Mouse (Mus musculus): ENCODE measurements around the gene Vmn1r209.
"Not testable (repeated sequence)": the region's sequence is repeated elsewhere in the genome, so short reads cannot be mapped to it uniquely, and the experiment has no call there.

Vmn1r209 gene

GRCm38 (mm10) chr13:22809582-22809981, at the start of gene Vmn1r209:
Gene Vmn1r209 (minus strand): TSS chr13:22809682.
- not testable (repeated sequence) for DNase-seq (ENCODE audit: low read depth, low spot score)

- no peak for DNase-seq (ENCODE audit: low read depth, low spot score)
These were observed 48.0 kb upstream of the Vmn1r209 start, which contains the start of gene Vmn1r211 for GRCm38 (mm10) chr13:22857461-22857860. Gene Vmn1r211 (minus strand): TSS chr13:22857561.

- no peak for DNase-seq (ENCODE audit: low read depth, low spot score)
These were observed 45.3 kb upstream of the Vmn1r209 start for GRCm38 (mm10) chr13:22854760-22855159.

DNA sequence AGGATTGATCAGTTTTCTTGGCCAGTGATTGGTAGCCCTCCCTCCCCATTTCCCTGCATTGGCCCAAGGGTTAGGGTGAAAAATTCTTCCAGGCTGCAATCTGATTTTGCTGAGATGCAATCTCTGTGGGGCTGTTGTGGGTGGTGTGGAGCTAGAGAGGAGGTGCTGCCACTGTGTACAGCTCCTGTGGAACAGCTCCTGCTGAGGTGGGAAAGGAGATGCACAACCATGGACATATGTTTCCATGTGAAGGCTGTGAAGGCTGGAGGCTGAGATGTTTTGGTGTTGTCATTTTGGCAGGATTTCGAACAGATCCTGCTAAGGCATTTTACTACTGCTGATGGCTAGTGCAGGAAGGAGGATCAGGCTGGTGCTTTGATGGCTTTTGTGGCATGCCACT, 37.3 kb upstream of the Vmn1r209 start:
- no peak for DNase-seq (ENCODE audit: low read depth, low spot score)

- DNase-seq (ENCODE audit: low read depth, low spot score): not testable (repeated sequence)
These were observed 34.8 kb upstream of the Vmn1r209 start for GRCm38 (mm10) chr13:22844304-22844703.

- DNase-seq (ENCODE audit: low read depth, low spot score): no peak
These were observed 21.8 kb upstream of the Vmn1r209 start, which contains the start of gene Vmn1r210 for GRCm38 (mm10) chr13:22831248-22831647. Gene Vmn1r210 (minus strand): TSS chr13:22831348.

DNA sequence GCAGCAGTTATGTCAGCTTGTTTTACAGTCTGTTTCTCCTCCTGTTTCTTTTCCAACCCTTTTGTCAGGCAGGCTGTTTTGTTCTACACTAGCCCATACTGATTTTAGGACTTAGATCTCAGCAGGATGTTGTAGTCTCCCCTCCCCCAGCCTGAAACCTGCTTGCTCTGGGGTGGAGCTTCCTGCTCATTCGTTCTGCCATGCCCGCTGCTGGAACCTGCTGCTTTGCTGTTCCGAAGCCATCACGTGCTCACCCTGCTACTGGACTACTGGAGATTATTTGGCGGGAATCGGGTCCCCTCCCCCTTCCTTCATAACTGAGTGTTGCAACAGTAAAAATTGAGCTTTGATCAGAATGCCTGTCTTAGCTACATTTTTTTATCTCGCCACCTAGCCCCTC, 19.9 kb upstream of the Vmn1r209 start:
- DNase-seq (ENCODE audit: low read depth, low spot score): not testable (repeated sequence)

GRCm38 (mm10) chr13:22821601-22822000, 12.1 kb upstream of the Vmn1r209 start:
- DNase-seq (ENCODE audit: low read depth, low spot score): not testable (repeated sequence)

DNA sequence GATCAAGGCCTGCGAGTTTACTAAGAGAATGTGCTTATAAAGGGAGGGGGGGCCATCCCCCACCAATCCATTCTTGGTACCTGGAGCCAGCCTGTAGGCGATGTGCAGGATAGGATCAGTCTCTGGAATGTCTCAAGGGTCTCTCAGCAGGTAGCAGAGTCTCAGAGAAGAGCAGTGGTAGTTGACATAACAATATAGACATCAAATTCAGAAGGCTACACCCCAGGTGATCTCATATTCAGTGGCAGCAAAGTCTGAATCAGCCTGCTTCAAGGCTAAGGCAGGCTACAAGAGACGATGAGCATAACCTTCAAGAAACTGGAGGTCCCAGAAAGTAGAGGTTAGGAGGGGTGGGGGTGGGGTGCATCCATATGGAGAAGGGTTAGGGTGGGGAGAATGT, 21.4 kb downstream of the Vmn1r209 start:
- not testable (repeated sequence) for DNase-seq (ENCODE audit: low read depth, low spot score)

DNA sequence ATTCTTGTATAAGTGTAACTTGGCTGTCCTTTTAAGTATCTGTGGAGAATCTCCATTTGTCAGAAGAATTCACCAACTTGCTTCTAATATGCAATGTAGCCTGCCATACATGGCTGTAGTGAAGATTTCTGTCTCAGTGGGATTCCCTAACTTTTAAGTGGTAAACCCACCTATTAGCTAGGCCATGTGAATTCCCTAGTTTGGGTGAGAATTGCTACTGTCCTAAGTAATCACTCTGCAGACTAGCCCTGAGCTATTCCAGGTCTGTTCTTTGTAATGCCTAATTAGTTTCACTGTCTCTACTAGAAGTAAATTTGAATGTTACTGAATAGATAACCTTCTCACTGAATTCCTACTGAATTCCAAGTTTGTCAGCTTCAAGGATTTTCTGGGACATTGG, 25.3 kb downstream of the Vmn1r209 start:
- DNase-seq (ENCODE audit: low read depth, low spot score): not testable (repeated sequence)

GRCm38 (mm10) chr13:22777300-22777699, 32.2 kb downstream of the Vmn1r209 start, which contains the start of gene Vmn1r208:
Gene Vmn1r208 (minus strand): TSS chr13:22777400.
- not testable (repeated sequence) for DNase-seq (ENCODE audit: low read depth, low spot score)

DNA sequence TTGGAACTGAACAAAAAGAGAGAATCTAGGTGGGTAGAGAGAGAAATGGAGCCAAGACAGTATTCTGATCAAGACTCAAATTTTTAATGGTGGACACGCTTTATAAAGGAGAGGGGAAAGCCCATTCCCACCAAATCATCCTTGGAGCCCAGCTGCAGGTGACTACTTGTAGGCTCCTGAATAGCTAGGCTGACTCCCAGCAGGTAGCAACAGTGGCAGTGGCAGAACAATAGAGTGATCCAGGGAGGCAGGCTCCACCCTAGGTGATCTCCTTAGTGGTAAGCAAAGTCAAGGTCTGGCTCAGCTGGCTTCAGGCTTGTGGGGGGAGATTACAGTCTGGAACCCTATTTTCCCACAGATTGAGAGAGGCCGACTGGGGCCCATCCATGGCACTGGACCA, 37.9 kb downstream of the Vmn1r209 start:
- not testable (repeated sequence) for DNase-seq (ENCODE audit: low read depth, low spot score)

Measured in embryo, embryonic 11.5 days (tissue).